Mouse (Mus musculus) T-helper 2 cell (primary cell): ENCODE data around the gene Enox1.
"Not testable (repeated sequence)": the region's sequence is repeated elsewhere in the genome, so short reads cannot be mapped to it uniquely, and the experiment has no call there.

Experiments
- in situ Hi-C: fragments of 300-600 bp; cut with MboI, MseI; formaldehyde crosslinking; loops from one replicate; pipeline ENCODE4 v1.15.1; 2025; ENCODE audit warnings: high pct_unique_total_duplicates

Enox1 gene

GRCm38 (mm10) chr14:77156222-77156910 is at the start of gene Enox1:
Enox1 (plus strand) TSS chr14:77156763.
- in situ Hi-C loops = no loop called here

GRCm38 (mm10) chr14:77110622-77111021 is 45.9 kb upstream of the Enox1 start:
- in situ Hi-C loops = not testable (repeated sequence)

GRCm38 (mm10) chr14:77130612-77131011 is 26.0 kb upstream of the Enox1 start:
- in situ Hi-C loops = no loop called here

GRCm38 (mm10) chr14:77136936-77137335 is 19.6 kb upstream of the Enox1 start:
- in situ Hi-C loops = no loop called here

- in situ Hi-C loops = no loop called here
These were observed 15.0 kb upstream of the Enox1 start for GRCm38 (mm10) chr14:77141324-77142282.

GRCm38 (mm10) chr14:77145103-77145502 is 11.5 kb upstream of the Enox1 start:
- in situ Hi-C loops = no loop called here

GRCm38 (mm10) chr14:77147635-77148034 is 8.9 kb upstream of the Enox1 start:
- in situ Hi-C loops = no loop called here

GRCm38 (mm10) chr14:77150556-77150955 is 6.0 kb upstream of the Enox1 start:
- in situ Hi-C loops = no loop called here

GRCm38 (mm10) chr14:77151431-77151830 is 5.1 kb upstream of the Enox1 start:
- in situ Hi-C loops = no loop called here

- in situ Hi-C loops = no loop called here
These were observed 445 bp downstream of the Enox1 start for GRCm38 (mm10) chr14:77156911-77157504.

- in situ Hi-C loops = no loop called here
These were observed 945 bp downstream of the Enox1 start for GRCm38 (mm10) chr14:77157505-77157911.

- in situ Hi-C loops = no loop called here
These were observed 2.8 kb downstream of the Enox1 start for GRCm38 (mm10) chr14:77159397-77159796.

- in situ Hi-C loops = no loop called here
These were observed 5.9 kb downstream of the Enox1 start for GRCm38 (mm10) chr14:77162496-77162895.

GRCm38 (mm10) chr14:77164396-77164795 is 7.8 kb downstream of the Enox1 start:
- in situ Hi-C loops = no loop called here

- in situ Hi-C loops = no loop called here
These were observed 11.6 kb downstream of the Enox1 start for GRCm38 (mm10) chr14:77168161-77168560.

- in situ Hi-C loops = no loop called here
These were observed 17.9 kb downstream of the Enox1 start for GRCm38 (mm10) chr14:77174491-77174890.

- in situ Hi-C loops = no loop called here
These were observed 18.4 kb downstream of the Enox1 start for GRCm38 (mm10) chr14:77174931-77175330.

- in situ Hi-C loops = no loop called here
These were observed 23.7 kb downstream of the Enox1 start for GRCm38 (mm10) chr14:77180241-77180640.

- in situ Hi-C loops = no loop called here
These were observed 24.3 kb downstream of the Enox1 start for GRCm38 (mm10) chr14:77180753-77181374.

GRCm38 (mm10) chr14:77183491-77183890 is 26.9 kb downstream of the Enox1 start:
- in situ Hi-C loops = no loop called here

- in situ Hi-C loops = no loop called here
These were observed 33.6 kb downstream of the Enox1 start for GRCm38 (mm10) chr14:77190158-77190557.
